Mouse (Mus musculus) lung, postnatal 4 days (tissue): ENCODE data around the gene Anpep.

Source experiments
- DNase-seq, 2 experiments: peaks; one replicate each; pipeline ENCODE4 v3.0.0; 2021

Anpep gene

DNA sequence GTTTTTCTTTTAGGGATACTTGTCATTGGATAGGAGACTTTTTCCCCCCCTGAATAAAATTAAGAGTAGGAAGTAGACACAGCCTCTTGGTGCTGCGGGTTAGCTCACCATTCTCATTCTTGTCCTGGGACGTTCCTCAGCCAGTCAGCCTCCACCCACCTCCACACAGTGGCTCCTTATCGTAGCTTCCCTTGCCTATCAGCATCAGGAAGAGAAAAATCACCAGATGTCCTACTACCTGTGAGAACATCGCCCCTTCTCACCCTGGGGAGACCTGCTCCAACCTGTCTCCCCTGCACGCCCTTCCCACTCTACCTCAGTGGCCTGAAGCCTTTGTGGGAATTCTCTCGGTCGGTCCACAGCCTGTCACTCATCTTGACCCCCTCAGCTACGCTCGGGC, at the start of gene Anpep:
Gene Anpep (minus strand): TSS at position 249 of the 400 bp plus-strand sequence.
- DNase-seq, result no peak

DNA sequence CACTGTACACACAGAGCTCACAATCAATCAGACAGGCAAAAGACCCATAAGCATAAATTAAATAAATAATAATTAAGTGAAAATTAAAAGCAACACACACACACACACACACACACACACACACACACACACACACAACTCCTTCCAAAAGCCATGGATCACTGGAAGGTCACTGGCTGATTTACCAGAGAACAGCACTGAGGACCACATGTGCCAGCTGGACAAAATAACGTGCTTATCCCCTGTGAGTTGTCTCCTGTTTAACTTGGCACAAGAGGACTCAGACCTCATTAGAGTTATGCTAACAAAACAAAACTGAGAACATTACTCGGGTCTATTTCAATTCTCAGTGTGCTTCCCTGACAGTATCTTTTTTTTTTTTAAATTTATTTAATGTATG, 46.5 kb upstream of the Anpep start:
- no peak for DNase-seq

DNA sequence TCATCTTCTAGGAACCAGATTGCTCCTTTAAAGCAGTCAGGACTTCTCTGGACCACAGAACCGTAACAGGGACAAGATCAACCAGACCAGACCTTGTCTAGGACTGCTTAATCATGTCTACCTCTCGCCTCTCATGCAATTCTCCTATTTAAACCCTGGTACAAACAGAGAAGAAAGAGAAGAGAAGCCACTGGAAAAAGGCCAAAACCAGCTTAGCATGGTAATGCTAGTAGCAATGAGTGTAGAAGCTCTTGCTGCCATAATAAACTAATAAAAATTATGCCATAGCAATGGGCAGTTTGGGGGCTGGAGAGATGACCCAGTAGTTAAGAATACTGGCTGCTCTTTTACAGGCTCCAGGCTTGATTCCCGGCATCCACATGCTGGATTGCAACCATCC, 46.1 kb upstream of the Anpep start:
- no peak for DNase-seq

DNA sequence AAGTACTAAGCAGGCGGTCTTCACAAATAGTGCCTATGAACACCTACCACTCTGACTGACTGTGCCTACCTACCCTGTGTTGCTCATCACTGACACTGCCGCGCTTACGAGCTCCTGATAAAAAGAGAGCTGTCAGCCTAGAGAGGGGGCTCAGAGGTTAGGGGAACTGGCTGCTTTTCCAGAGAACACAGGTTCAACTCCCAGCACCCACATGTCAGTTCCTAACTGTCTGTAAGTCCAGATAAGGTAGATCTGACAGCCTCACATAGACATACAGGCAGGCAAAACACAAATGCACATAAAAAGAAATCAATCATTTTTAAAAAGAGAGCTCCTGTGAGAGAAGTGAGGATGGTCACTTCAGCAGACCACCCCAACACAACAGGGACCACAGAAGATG, 44.3 kb upstream of the Anpep start:
- DNase-seq, result no peak

DNA sequence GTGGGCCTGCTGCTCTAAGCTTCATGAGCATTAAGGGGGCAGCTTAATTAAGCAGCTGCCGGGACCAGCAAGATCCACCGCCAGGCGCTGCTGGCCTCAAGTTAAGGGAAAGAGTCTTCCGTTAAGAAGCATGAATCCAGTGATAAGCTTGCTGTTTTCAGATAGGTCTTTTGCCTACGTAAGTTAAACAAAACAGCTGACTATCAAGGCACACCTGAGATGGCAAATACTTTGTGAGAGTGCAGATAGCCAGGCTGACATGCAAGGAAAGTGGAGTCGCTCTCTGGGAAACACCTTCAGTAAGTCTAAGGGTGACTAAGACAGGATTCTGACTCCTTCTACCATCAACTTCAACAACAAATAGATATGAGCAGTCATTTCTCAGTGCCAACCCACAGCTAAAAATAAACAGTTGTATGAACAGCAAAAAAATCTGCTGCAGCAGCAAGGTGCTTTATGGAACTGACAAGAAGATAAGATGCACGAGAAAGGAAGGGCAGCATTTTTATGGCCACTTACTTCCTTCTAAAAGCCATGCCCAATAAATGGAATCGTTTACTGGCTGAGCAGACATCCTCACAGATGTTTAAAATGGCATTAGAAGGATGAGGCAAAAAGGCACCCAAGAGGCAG, 42.4 kb upstream of the Anpep start:
- no peak for DNase-seq

DNA sequence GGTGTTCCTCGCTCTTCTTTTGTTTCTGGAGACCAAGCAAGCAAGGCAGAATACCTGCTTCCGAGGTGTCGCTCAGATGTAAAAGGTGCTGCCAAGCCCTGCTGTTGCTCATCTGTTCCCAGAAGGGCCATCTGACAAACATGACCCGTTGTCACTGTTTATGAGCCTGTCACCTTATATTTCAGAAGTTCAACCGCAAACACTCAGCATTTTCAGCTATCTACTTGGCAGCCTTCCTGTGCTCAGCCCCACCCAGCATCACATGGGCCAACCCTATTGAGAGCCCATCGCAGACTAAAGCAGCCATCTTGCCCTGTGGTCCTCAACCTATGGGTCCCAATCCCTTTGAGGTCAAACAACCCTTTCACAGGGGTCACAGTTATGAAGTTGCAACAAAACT, 39.9 kb upstream of the Anpep start:
- no peak for DNase-seq

DNA sequence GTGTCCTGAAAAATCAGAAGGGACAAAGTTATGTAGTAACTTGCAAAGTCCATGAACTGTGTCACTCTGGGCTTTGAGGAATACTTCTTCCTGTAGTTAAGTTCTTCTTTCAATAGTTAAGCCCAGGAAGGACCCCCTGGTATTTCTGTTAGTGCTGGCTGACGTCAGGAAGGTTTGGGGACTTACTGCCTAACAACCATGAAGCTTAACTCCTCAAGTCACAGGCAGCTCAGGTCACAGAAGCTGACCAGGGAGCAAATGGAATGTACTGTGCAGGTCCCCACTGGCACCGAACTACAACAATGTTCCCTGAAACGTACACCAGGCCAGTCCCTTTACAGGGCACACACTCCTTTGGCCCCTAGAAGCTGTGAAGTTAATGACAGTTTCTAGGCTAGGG, 34.4 kb upstream of the Anpep start:
- no peak for DNase-seq

DNA sequence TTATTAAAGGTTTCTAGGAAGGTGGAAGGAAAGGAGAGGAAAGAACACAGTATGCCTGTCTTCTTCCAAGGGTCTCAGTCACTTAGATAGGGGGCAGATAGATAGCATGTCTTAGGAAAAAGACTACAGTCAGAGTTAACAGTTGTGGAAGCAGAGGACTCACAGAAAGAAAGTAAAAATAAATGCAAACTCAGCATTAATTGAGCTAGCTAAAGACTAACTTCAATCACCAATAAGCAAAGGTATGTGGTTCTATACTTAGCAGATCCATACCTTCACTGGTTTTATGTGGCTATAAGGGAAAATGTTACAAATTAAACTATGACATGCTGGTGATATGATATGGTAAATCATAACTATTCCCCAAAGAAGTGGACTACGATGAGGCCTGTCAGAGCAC, 33.9 kb upstream of the Anpep start:
- no peak for DNase-seq

DNA sequence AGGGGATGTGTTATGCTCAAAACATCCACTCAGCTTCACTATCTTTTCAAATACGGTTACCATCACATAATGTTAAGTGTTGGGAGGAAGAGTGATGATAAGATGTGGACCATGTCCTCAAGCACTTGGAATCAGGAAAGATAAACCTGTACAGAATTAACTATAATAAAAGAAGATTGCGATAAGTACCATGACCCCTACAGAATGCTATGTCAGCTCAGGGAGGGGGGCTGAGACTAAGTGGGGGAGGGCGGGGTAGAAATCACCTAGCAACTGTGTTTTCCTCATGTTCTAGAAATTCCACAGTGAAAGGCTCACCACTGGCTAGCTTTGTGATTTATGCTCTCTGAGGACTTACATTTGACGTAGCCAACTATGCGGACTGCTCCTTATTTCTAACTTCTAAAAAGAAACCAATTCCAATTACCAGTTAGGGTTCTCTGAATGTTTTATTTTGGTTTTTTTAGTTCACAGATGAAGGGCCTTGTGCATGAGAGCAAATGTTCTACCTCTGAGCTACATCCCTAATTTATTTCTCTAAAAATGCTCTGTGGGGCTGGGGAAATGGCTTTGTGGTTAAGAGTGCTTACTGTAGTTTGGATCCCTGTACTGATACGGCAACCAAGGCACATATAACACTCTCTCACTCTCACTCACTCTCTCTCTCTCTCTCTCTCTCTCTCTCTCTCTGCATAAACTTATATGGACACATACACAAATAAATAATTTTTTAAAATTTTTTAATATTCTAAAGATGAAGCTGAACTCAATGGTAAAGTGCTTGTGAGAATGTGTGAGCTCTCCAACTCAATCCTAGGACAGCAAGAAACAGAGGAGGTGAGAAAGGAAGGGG, 31.9 kb upstream of the Anpep start:
- no peak for DNase-seq

DNA sequence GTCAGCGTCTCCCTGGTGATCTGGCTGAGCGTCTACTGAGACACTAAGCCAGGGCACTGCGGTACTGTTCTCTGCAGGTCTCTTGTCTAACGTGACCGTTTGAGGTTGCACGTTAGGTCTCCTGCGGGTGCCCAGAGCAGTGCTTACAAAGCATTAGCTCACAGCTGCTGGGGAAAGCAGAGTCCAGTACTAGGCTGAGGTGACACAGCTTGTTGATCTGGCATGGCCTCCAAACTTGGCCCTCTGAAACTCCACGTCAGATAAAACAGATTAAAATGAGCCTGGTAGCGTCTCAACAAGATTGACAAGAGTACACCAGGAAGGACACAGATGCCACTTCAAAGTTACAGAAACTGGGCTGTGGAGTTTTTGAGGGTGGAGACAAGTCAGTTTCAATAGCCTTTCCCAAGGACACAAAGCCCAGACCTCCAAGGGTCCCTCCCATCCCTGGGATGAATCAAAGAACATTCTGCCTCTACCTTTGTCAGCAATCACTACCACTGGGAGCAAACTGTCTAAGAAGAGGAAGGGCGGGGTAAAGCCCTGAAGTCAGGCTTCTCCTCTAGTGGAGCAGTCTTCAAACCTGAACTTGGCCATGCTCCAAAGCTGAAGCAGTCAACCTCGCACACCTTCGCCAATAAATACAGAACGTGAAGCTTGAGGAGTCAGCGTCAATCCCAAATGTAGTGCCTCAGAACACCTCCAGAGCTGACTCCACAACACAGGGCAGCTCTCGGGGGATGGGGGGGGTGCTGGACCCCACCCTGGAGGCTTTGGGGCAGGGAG, 29.8 kb upstream of the Anpep start:
- no peak for DNase-seq

DNA sequence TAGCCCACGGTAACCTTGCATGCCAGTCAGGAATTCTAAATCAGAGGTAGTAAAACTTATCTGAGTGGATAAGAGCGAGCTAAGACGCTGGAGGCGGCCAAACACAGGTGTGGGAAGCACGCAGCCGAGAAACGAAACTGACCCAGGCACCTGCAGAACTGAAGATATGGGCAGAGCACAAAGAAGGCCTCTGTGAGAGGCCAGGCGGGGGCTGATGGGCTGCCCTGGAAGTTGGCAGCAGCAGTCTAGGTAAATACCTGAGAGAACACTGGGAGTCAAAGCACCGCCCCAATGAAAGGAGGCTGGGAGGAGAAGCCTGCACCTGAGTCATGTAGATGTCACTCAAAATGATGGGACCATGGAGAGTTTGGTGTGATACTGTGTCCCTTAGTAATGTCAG, 27.7 kb upstream of the Anpep start:
- DNase-seq, result peak in 1 of 2 experiments; percentile 48

DNA sequence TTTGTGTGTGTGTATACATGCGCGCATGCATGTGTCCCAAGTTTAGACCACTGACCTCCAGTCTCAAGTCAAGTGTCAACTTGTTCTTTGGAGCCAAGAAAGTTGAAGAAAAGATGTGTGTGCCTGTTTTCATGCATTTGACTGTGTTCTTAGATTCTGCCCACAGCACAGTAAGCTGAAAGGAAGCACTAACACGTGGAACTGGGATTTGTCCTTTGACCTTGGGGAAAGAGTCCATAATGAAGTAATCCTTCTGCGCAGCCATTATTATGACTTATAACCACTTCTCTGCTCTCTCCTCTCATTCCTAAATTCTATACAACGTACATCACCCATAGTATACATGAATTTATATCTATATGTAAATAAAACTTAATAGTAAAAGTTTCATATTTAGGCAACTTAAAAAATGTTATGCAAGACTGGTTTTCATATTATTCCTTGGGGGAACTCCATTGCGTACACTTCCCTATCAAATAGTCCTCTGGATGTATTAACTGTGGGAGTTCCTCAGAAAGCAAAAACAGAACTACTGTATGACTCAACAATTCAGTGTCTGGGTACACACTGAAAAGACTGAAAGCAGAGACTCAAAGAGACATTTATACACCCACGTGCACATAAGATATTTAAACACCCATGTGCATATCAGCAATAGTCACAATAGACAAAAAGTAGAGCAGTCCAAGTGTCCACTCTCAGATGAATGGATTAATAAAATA, 22.9 kb upstream of the Anpep start:
- no peak for DNase-seq

DNA sequence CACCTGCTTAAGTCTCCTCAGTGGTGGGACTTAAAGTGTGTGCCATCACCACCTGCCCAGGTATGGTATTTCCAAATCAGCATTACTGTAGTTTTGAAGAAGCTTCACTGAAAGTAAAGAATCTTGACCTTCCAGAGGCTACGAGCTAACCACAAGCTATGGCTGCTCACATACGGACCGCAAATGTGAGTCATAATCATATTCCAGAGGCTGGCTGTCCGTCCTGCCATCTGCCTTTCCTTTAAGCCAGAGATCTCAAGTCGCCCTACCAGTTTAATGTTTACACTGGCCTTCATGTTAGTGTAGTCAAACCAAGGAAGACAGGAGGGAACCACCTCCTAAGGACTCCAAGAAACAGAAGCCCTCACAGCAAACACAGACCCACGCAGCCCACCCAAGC, 21.0 kb upstream of the Anpep start:
- no peak for DNase-seq

DNA sequence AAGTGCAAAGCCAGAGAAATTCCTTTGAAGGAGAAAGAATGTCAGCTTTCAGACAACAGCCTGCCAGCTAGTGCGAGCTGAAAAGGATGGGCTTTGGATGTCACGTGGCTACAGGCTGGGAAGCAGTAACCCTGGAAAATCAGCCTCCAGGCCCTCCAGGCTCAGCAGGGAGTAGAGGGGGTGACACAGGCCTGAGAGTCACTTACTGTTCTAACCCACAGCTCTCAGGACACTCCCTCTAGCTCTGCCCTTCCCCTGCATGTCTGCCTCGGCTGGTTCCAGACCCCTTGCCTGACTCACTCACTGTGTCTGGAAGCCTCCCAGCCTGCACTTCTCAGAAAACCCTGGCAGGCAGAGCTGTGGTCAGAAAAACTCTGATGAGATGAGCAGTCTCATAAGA, 20.1 kb upstream of the Anpep start:
- no peak for DNase-seq

DNA sequence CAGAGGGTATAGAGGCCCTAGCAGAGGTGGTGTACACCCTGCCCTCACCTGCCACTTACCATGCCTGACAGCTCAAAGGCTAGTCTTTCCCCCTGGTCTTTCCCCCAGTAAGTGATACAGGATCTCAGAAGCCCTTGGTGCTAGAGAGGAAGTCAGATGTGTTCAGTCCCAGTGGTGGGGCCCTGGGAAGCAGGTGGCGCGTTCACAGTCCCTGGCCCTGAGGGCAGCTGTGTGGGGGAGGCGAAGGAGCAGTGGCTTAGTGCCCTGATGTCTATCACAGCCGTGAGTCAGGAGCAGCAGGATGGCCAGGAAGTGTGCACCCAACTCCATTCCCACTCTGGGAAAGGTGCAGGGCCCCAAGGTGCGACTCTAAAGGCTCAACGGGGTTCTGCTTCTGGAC, 19.2 kb upstream of the Anpep start:
- no peak for DNase-seq

DNA sequence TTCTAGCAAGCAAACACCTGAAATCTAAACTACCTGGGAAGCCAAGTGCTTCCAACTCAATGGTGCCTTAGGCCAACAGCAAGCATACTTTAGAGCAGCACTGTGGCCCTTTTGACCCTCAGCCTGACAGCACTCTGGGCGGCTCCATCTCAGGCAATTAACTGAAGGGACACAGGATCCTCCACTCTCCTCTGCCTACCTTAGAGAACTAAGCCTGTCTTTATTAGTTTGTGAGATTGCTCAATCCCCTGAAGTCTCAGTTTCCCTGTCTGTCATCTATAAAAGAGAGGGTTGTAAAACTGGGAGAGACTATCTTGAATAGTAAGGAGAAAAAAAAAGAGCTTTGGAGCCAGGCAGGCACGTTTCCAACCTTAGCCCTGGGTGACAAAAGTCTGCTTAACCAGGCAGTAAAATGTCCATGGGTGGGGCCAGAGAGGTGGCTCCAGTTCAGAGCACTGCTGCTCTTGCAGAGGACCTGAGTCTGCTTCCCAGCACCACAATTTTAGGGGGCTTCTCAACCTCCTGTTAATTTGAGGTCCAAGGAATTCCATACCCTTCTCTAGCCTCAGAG, 17.7 kb upstream of the Anpep start:
- no peak for DNase-seq

DNA sequence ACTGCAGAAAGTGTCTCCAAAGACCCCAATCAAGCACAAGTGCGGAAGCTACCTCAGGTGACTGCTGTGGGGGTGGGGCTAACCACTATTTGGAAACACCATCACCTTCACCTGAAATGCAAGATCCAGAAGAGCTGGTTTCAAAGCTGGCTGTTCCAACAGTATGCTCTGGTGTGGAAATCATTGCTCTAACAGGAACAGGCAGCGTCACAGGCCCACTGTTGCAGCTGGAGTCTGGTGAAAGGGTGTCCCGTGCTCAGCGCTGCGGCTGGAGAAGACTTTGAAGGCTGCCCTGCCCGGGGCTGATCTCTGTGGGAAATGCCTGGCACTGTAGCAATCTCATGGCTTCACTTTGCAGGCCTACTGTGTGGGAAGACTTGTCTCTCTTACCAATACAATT, 12.5 kb upstream of the Anpep start:
- no peak for DNase-seq

DNA sequence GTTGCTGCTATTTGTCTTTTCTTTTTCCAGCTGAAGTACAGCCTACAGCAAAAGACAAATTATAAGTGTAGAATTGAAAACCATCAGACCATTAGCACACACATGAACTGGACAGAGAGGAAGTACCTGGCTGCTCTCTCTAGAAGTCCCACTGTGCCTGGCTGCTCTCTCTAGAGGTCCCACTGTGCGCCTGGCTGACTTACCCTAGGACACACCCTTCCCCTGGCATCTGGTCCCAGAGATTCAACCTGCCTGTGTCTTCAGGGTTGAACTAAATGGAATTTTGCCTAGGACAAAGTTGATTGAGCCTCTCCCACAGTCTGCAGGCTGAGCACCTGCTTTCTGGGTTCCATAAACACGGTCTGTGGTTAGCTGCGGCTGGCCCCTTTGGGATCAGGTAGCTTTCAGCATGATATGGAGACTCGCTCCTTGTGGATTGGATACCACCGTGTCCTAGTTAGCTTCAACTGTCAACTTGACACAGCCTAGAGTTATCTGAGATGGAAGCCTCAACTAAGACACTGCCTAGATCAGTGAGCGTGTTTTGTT, 11.0 kb upstream of the Anpep start:
- no peak for DNase-seq

DNA sequence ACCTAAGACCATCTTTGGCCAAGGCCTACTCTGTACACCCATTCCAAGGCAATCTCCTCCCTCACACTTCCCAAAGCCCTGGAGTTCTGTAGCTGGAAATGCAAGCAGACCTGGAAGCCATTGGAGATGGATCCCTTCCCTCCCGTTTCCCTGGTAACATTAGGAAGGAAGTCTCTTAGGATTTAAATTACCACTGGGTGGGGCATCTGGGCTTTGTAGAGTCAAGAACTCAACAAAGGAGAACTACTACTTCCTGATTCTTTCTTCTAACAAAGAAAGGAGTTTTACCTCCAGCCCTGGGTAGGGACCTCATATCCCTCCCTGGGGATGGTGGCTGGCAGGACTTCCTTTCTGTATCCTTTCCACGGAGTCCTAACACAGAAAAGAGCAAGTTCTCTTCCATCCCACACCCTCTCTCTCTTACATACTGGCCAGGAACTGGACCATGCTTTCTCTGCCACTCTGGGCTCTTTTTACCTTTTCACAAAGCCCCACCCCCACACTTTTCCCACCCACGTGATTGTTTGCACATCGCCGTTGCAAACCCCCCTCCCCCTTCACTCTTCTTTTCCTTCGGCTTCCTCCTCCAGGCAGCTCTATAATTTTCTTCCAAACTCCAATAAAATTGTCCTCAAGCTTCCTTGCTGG, 8.3 kb upstream of the Anpep start:
- no peak for DNase-seq

DNA sequence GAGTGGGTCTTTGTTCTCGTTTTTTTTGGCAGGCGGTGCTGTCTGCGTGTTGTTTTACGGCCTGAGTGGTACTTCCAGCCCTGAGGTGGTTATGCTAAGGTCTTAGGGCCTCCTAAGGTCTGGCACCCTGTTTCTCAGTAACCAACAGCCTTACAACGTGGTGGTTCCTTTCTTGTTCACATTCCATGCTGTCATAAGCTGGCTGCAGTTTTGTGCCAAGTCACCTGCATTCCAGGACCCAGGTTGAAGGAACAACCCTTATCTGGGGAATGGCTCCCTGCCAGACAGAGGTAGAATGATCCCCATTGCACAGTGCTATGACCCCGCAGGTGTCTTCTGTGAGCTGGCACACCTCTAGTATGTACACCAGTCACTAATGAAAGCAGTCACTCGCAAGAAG, 7.6 kb upstream of the Anpep start:
- DNase-seq, result peak; percentile 35 to 38

DNA sequence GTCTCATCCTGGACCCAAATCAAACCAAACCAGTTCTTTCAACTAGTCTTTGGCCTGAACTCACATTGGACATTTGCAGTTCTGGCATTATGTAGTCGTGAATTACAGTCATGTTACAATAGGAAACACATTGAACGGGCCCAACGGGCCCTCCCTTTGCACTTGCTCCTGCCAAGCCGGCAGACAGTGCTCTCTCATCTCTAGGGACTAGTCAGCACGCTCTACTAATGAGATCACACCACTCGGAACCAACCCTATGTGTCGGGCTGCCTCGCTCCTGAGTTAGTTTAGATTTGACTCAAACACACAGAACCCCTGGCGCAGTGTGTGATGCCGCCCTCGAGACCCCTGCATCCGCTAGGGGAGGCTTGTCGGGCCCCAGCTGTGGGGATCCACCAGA, 7.0 kb upstream of the Anpep start:
- no peak for DNase-seq
